Mouse (Mus musculus) midbrain, postnatal 0 days (tissue): Measurements from ENCODE around the gene Sept9. TPM values are rescaled to one million over a fixed set of nuclear protein-coding genes. Genes with fewer than 3 reads are reported as not detected.
A peak's percentile ranks its signal among the peaks of the same experiment; 100 is the strongest.

Experiments used
- ATAC-seq: fragments of 200-750 bp; cut with Nextera tagmentation; 2 replicates; pipeline ENCODE4 v1.8.0; 2017; ENCODE audit warnings: moderate number of reproducible peaks, mild to moderate bottlenecking, moderate TSS enrichment, moderate library complexity; ENCODE audit not compliant: low FRiP score
- DNase-seq: peaks from one replicate; pipeline ENCODE4 v3.0.0-alpha.2; 2015; ENCODE audit warnings: low spot score
- H3K27ac ChIP-seq: fragments of 300-500 bp; sonication (generic); 2 replicates; pipeline ENCODE4 v1.5.1; 2014; ENCODE audit warnings: low read depth, mild to moderate bottlenecking, low read length, mixed read lengths
- H3K27me3 ChIP-seq: fragments of 300-500 bp; sonication (generic); 2 replicates; pipeline ENCODE4 v1.6.1; 2014; ENCODE audit warnings: low read length, control low read depth, mixed read lengths; ENCODE audit not compliant: insufficient read depth
- H3K36me3 ChIP-seq: fragments of 300-500 bp; sonication (generic); 2 replicates; pipeline ENCODE4 v1.6.1; 2014; ENCODE audit warnings: low read length, control low read depth, mixed read lengths; ENCODE audit not compliant: insufficient read depth
- H3K4me1 ChIP-seq: fragments of 300-500 bp; sonication (generic); 2 replicates; pipeline ENCODE4 v1.6.1; 2014; ENCODE audit warnings: mild to moderate bottlenecking, control low read depth, antibody characterized with exemption, low read length, mixed read lengths; ENCODE audit not compliant: insufficient read depth
- H3K4me2 ChIP-seq: fragments of 300-500 bp; sonication (generic); 2 replicates; pipeline ENCODE4 v1.6.1; 2014; ENCODE audit warnings: low read depth, mild to moderate bottlenecking, low read length, mixed read lengths; ENCODE audit not compliant: poor library complexity, severe bottlenecking
- H3K4me3 ChIP-seq: fragments of 300-500 bp; sonication (generic); 2 replicates; pipeline ENCODE4 v1.5.1; 2014; ENCODE audit warnings: low read depth, mild to moderate bottlenecking, low read length, moderate library complexity
- H3K9ac ChIP-seq: fragments of 300-500 bp; sonication (generic); replicated peaks from 2 replicates; pipeline ENCODE4 v1.6.1; 2014; ENCODE audit warnings: mild to moderate bottlenecking, low read length, moderate library complexity, mixed read lengths; ENCODE audit not compliant: poor library complexity, severe bottlenecking
- H3K9me3 ChIP-seq: fragments of 300-500 bp; sonication (generic); 2 replicates; pipeline ENCODE4 v1.6.1; 2016; ENCODE audit warnings: low read length, control low read depth
- CTCF ChIP-seq: IDR thresholded peaks from 2 replicates; pipeline ENCODE4 v1.5.1; 2016; ENCODE audit warnings: antibody characterized with exemption, mild to moderate bottlenecking
- WGBS: fragments of 180-500 bp; shearing (Covaris S2); extraction: QIAGEN DNeasy Blood & Tissue Kit; methylation state at CpG from one replicate; pipeline ENCODE4 v1.1.7; 2014; 5-methylcytosine and 5-hydroxymethylcytosine counted together
- polyA plus RNA-seq: library from polyadenylated mRNA; unstranded; fragments of >200 nt; fragmentation: Nextera tagmentation; extraction: Ambion mirVana; gene quantifications from 2 replicates; pipeline ENCODE4 v1.2.1, GENCODE M21; 2015
- total RNA-seq: library from RNA; depleted of rRNA; stranded (reverse); fragments of >200 nt; gene quantifications from 2 replicates; pipeline ENCODE4 v1.2.3, GENCODE M21; 2014

The Sept9 gene
- total and polyA plus RNA-seq, 2 experiments from 2014 or later, result 95.3 to 105 TPM

DNA sequence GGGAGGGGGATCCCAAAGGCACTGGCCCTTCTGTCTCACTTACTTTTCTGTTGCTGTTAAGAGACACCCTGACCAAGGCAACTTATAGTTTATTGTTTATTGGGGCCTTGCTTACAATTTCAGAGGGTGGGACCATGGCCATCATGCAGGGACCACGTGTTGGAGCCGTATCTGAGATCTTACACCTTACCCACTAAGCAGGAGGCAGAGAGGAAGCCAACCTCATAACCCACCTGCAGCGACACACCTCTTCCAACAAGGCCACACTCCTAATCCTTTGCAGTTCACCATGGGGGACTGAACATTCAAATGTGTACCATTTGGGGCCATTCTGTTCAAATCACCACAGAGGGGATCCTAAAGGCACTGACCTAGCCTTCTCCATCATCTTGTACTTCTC lies 46.4 kb downstream of the Sept9 start:
- 79% methylated on average over 3 of the region's 3 CpGs for WGBS
- Histone ChIP-seq H3K36me3 (no peaks in the 10 kb centered on the region), H3K4me1 (peaks cover 17% of the 10 kb centered on the region), H3K4me3 (no peak overlapping the region), H3K27ac (no peak overlapping the region), H3K4me2 (no peak overlapping the region), H3K27me3 (no peaks in the 10 kb centered on the region), H3K9me3 (no peaks in the 10 kb centered on the region), H3K9ac (no peak overlapping the region)
- DNase-seq (no peak), ATAC-seq (no peak)
- no peak for TF ChIP-seq CTCF

DNA sequence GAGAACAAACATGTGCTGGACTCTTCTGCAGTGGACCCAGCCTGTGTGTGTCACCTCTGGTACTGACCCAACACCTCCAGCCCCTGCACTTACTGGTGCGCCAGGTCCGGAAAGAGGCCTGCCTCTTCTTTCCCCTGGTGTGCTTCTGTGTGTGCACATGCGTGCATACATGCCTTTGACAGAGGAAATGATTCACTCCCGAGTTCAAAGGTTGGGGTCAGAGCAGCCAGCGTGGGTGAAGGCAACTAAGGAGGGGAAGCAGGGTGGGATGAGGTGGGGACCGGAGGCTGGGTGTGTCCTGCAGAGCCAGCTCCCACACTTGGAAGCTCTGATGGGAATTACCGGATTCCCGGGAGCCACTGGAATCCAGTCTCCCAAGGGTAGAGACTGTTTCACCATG lies 46.8 kb downstream of the Sept9 start:
- peaks cover 17% of the 10 kb centered on the region for H3K4me1 ChIP-seq
- no peaks in the 10 kb centered on the region for H3K9me3 ChIP-seq
- no peaks in the 10 kb centered on the region for H3K36me3 ChIP-seq
- H3K27ac ChIP-seq, result no peak overlapping the region
- no peak overlapping the region for H3K9ac ChIP-seq
- no peak for ATAC-seq
- WGBS, result 77% methylated on average over 8 of the region's 8 CpGs
- no peak for TF ChIP-seq CTCF
- DNase-seq, result no peak
- H3K4me2 ChIP-seq, result no peak overlapping the region
- no peak overlapping the region for H3K4me3 ChIP-seq
- H3K27me3 ChIP-seq, result no peaks in the 10 kb centered on the region

DNA sequence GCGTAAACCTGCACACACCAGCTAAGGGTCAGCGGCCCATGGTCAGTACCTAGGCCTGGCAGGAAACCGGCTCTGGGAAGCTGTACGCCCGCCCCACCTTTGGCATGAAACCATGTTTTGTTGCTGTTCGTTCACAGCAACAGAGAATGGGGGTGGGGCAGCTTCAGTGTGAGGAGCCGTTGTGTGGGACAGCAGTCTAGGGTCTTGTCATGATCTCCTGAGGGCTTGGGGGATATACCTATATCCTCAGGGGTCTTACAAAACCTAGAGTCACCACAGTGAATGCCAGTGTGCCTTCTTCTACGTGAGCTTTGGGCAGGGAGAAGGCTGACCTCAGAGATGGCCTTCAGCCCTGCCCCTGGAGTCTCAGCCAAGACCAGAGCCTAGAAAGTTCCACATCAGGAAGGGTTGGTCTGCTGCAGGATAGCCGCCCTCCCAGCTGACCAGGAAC lies 47.5 kb downstream of the Sept9 start:
- ATAC-seq, result no peak
- H3K9ac ChIP-seq, result no peak overlapping the region
- no peak for TF ChIP-seq CTCF

GRCm38 (mm10) chr11:117247541-117247940 lies 48.1 kb downstream of the Sept9 start:
- no peak overlapping the region for H3K9ac ChIP-seq
- no peaks in the 10 kb centered on the region for H3K36me3 ChIP-seq
- no peak for ATAC-seq
- no peak for TF ChIP-seq CTCF
- WGBS, result 65% methylated on average over 5 of the region's 5 CpGs
- peaks cover 17% of the 10 kb centered on the region for H3K4me1 ChIP-seq
- no peak for DNase-seq
- no peak overlapping the region for H3K4me3 ChIP-seq
- H3K9me3 ChIP-seq, result no peaks in the 10 kb centered on the region
- no peak overlapping the region for H3K4me2 ChIP-seq
- H3K27me3 ChIP-seq, result no peaks in the 10 kb centered on the region
- no peak overlapping the region for H3K27ac ChIP-seq

More for the DNA sequence above, 47.5 kb downstream of the Sept9 start:
- Histone ChIP-seq H3K4me2 (no peak overlapping the region), H3K9me3 (no peaks in the 10 kb centered on the region), H3K4me3 (no peak overlapping the region), H3K36me3 (no peaks in the 10 kb centered on the region), H3K27me3 (no peaks in the 10 kb centered on the region), H3K4me1 (peaks cover 17% of the 10 kb centered on the region), H3K27ac (no peak overlapping the region)
- DNase-seq, result no peak
- WGBS, result 79% methylated on average over 9 of the region's 9 CpGs

GRCm38 (mm10) chr11:117248734-117249248 lies 49.3 kb downstream of the Sept9 start:
- peaks cover 17% of the 10 kb centered on the region for H3K4me1 ChIP-seq
- H3K36me3 ChIP-seq, result no peaks in the 10 kb centered on the region
- H3K27ac ChIP-seq, result peak overlapping the region; percentile 76
- no peaks in the 10 kb centered on the region for H3K9me3 ChIP-seq
- peak; percentile 71 for ATAC-seq
- no peak overlapping the region for H3K4me3 ChIP-seq
- DNase-seq, result peak; percentile 79
- H3K27me3 ChIP-seq, result no peaks in the 10 kb centered on the region
- WGBS, result 17% methylated on average over 11 of the region's 11 CpGs
- H3K9ac ChIP-seq, result no peak overlapping the region
- no peak overlapping the region for H3K4me2 ChIP-seq
- TF ChIP-seq CTCF, result no peak

- no peak for TF ChIP-seq CTCF
- no peaks in the 10 kb centered on the region for H3K9me3 ChIP-seq
- no peaks in the 10 kb centered on the region for H3K36me3 ChIP-seq
- no peak for ATAC-seq
- H3K9ac ChIP-seq, result no peak overlapping the region
- no peak overlapping the region for H3K4me3 ChIP-seq
- 62% methylated on average over 18 of the region's 18 CpGs for WGBS
- no peak for DNase-seq
- no peak overlapping the region for H3K4me2 ChIP-seq
- H3K27me3 ChIP-seq, result no peaks in the 10 kb centered on the region
- peaks cover 17% of the 10 kb centered on the region for H3K4me1 ChIP-seq
- H3K27ac ChIP-seq, result peak overlapping the region; percentile 76
Measured at GRCm38 (mm10) chr11:117249282-117249984, 50.0 kb downstream of the Sept9 start.
